Mouse (Mus musculus) forebrain, embryonic 14.5 days (tissue): ENCODE measurements around the gene Lrrc29. TPM values are rescaled to one million over a fixed set of nuclear protein-coding genes. Genes with fewer than 3 reads are reported as not detected.
A peak's percentile ranks its signal among the peaks of the same experiment; 100 is the strongest.

Source experiments
- ATAC-seq: fragments of 200-750 bp; cut with Nextera tagmentation; 2 replicates; pipeline ENCODE4 v1.8.0; 2017; ENCODE audit warnings: mild to moderate bottlenecking, moderate library complexity
- DNase-seq: peaks from one replicate; pipeline ENCODE4 v3.0.0-alpha.2; 2015; ENCODE audit warnings: low spot score
- H3K27ac ChIP-seq: fragments of 300-500 bp; sonication (generic); 2 replicates; pipeline ENCODE4 v1.5.1; 2014; ENCODE audit warnings: low read depth, mild to moderate bottlenecking, control low read depth, low read length, moderate library complexity
- H3K27me3 ChIP-seq: fragments of 300-500 bp; sonication (generic); replicated peaks from 2 replicates; pipeline ENCODE4 v1.6.1; 2014; ENCODE audit warnings: low read length, control low read depth, mixed read lengths; ENCODE audit not compliant: control insufficient read depth, insufficient read depth
- H3K36me3 ChIP-seq: fragments of 300-500 bp; sonication (generic); 2 replicates; pipeline ENCODE4 v1.6.1; 2014; ENCODE audit warnings: low read length, control low read depth; ENCODE audit not compliant: control insufficient read depth, insufficient read depth
- H3K4me1 ChIP-seq: fragments of 300-500 bp; sonication (generic); 2 replicates; pipeline ENCODE4 v1.6.1; 2014; ENCODE audit warnings: antibody characterized with exemption, low read length, control low read depth; ENCODE audit not compliant: control insufficient read depth, insufficient read depth
- H3K4me2 ChIP-seq: fragments of 300-500 bp; sonication (generic); 2 replicates; pipeline ENCODE4 v1.6.1; 2014; ENCODE audit warnings: mild to moderate bottlenecking, control low read depth, low read length
- H3K4me3 ChIP-seq: fragments of 300-500 bp; sonication (generic); 2 replicates; pipeline ENCODE4 v1.5.1; 2014; ENCODE audit warnings: low read depth, low read length, control low read depth
- H3K9ac ChIP-seq: fragments of 300-500 bp; sonication (generic); 2 replicates; pipeline ENCODE4 v1.6.1; 2014; ENCODE audit warnings: mild to moderate bottlenecking, low read length, control low read depth, moderate library complexity
- H3K9me3 ChIP-seq: fragments of 300-500 bp; sonication (generic); replicated peaks from 2 replicates; pipeline ENCODE4 v1.6.1; 2016; ENCODE audit warnings: low read length, control low read depth, mixed read lengths; ENCODE audit not compliant: control insufficient read depth
- WGBS: fragments of 180-500 bp; shearing (Covaris S2); extraction: QIAGEN DNeasy Blood & Tissue Kit; methylation state at CpG from one replicate; pipeline ENCODE4 v1.1.7; 2014; 5-methylcytosine and 5-hydroxymethylcytosine counted together
- polyA plus RNA-seq: library from polyadenylated mRNA; unstranded; fragments of >200 nt; fragmentation: Nextera tagmentation; extraction: Ambion mirVana; gene quantifications from 2 replicates; pipeline ENCODE4 v1.2.1, GENCODE M21; 2014

Gene Lrrc29
- polyA plus RNA-seq, 1 experiment from 2014 or later, result 0.93 TPM

GRCm38 (mm10) chr8:105347428-105348221, 21.5 kb upstream of the Lrrc29 start, which contains the start of gene Fhod1:
Gene Fhod1 (minus strand): TSS chr8:105347953.
- H3K27ac ChIP-seq, result peak within 1 kb of the TSS; percentile 68
- WGBS, result under 1% methylated on average over 53 of the region's 53 CpGs
- ATAC-seq, result peak; percentile 90

GRCm38 (mm10) chr8:105346611-105347427, 20.7 kb upstream of the Lrrc29 start:
- Histone ChIP-seq H3K27ac (no peak overlapping the region), H3K4me1 (peaks cover 16% of the 10 kb centered on the region), H3K4me3 (peak overlapping the region; percentile 65), H3K27me3 (no peaks in the 10 kb centered on the region; the same call in 1 of the 2 replicates), H3K36me3 (no peaks in the 10 kb centered on the region), H3K9ac (peak overlapping the region; percentile 60; the same call in 1 of the 2 replicates), H3K4me2 (peak overlapping the region; percentile 69), H3K9me3 (no peaks in the 10 kb centered on the region)
- ATAC-seq (peak; percentile 6), DNase-seq (peak; percentile 36)
- WGBS, result 2% methylated on average over 34 of the region's 34 CpGs

More at GRCm38 (mm10) chr8:105347428-105348221, 21.5 kb upstream of the Lrrc29 start, which contains the start of gene Fhod1:
- Histone ChIP-seq H3K36me3 (no peaks in the 10 kb centered on the region), H3K27me3 (no peaks in the 10 kb centered on the region; the same call in 1 of the 2 replicates), H3K4me1 (peaks cover 16% of the 10 kb centered on the region), H3K4me3 (peak within 1 kb of the TSS; percentile 65), H3K9ac (peak within 1 kb of the TSS; percentile 82), H3K9me3 (no peaks in the 10 kb centered on the region), H3K4me2 (peak within 1 kb of the TSS; percentile 69)
- DNase-seq, result peak; percentile 97

- H3K36me3 ChIP-seq, result no peaks in the 10 kb centered on the region
- 72% methylated on average over 7 of the region's 7 CpGs for WGBS
- H3K9me3 ChIP-seq, result no peaks in the 10 kb centered on the region
- H3K4me3 ChIP-seq, result no peak overlapping the region
- H3K27ac ChIP-seq, result no peak overlapping the region
- ATAC-seq (no peak), DNase-seq (no peak)
- peaks cover 15% of the 10 kb centered on the region for H3K4me1 ChIP-seq
- H3K9ac ChIP-seq, result no peak overlapping the region
- H3K27me3 ChIP-seq, result no peaks in the 10 kb centered on the region; the same call in 1 of the 2 replicates
- H3K4me2 ChIP-seq, result no peak overlapping the region
Measured at GRCm38 (mm10) chr8:105345061-105345975, 19.2 kb upstream of the Lrrc29 start.

GRCm38 (mm10) chr8:105343791-105344574, 17.9 kb upstream of the Lrrc29 start:
- Histone ChIP-seq H3K9me3 (no peaks in the 10 kb centered on the region), H3K27me3 (no peaks in the 10 kb centered on the region; the same call in 1 of the 2 replicates), H3K27ac (no peak overlapping the region), H3K4me3 (no peak overlapping the region), H3K4me1 (peaks cover 10% of the 10 kb centered on the region), H3K9ac (no peak overlapping the region), H3K36me3 (no peaks in the 10 kb centered on the region), H3K4me2 (no peak overlapping the region)
- WGBS, result 56% methylated on average over 8 of the region's 8 CpGs
- DNase-seq, result no peak
- ATAC-seq, result no peak

- Histone ChIP-seq H3K4me1 (peaks cover 10% of the 10 kb centered on the region), H3K9ac (no peak overlapping the region), H3K36me3 (no peaks in the 10 kb centered on the region), H3K4me2 (no peak overlapping the region), H3K27ac (no peak overlapping the region), H3K9me3 (no peaks in the 10 kb centered on the region), H3K27me3 (no peaks in the 10 kb centered on the region; the same call in 1 of the 2 replicates), H3K4me3 (no peak overlapping the region)
- 80% methylated on average over 4 of the region's 4 CpGs for WGBS
- DNase-seq (no peak), ATAC-seq (no peak)
Measured at GRCm38 (mm10) chr8:105342768-105343167, 16.7 kb upstream of the Lrrc29 start.

- H3K36me3 ChIP-seq, result 0 out of 2 replicates have a peak, but pooled peaks cover 1% of the 10 kb centered on the region
- H3K9ac ChIP-seq, result no peak overlapping the region
- peak; percentile 46 for DNase-seq
- no peak overlapping the region for H3K4me3 ChIP-seq
- ATAC-seq, result no peak
- H3K9me3 ChIP-seq, result no peaks in the 10 kb centered on the region
- peaks cover 3% of the 10 kb centered on the region; the same call in 1 of the 2 replicates for H3K4me1 ChIP-seq
- H3K4me2 ChIP-seq, result no peak overlapping the region
- 31% methylated on average over 8 of the region's 8 CpGs for WGBS
- H3K27me3 ChIP-seq, result no peaks in the 10 kb centered on the region; the same call in 1 of the 2 replicates
- H3K27ac ChIP-seq, result no peak overlapping the region
Measured at GRCm38 (mm10) chr8:105341399-105341798, 15.3 kb upstream of the Lrrc29 start.

- no peaks in the 10 kb centered on the region for H3K4me1 ChIP-seq
- no peak overlapping the region for H3K9ac ChIP-seq
- H3K27ac ChIP-seq, result no peak overlapping the region
- 78% methylated on average over 6 of the region's 6 CpGs for WGBS
- ATAC-seq (no peak), DNase-seq (no peak)
- H3K36me3 ChIP-seq, result peaks cover 10% of the 10 kb centered on the region; the same call in 1 of the 2 replicates
- H3K4me2 ChIP-seq, result no peak overlapping the region
- H3K4me3 ChIP-seq, result no peak overlapping the region
- no peaks in the 10 kb centered on the region for H3K27me3 ChIP-seq
- no peaks in the 10 kb centered on the region for H3K9me3 ChIP-seq
Measured at GRCm38 (mm10) chr8:105339886-105340635, 14.0 kb upstream of the Lrrc29 start.
